Mouse (Mus musculus): ENCODE results near the gene Nsl1.
"Not testable (repeated sequence)": the region's sequence is repeated elsewhere in the genome, so short reads cannot be mapped to it uniquely, and the experiment has no call there.

DNA sequence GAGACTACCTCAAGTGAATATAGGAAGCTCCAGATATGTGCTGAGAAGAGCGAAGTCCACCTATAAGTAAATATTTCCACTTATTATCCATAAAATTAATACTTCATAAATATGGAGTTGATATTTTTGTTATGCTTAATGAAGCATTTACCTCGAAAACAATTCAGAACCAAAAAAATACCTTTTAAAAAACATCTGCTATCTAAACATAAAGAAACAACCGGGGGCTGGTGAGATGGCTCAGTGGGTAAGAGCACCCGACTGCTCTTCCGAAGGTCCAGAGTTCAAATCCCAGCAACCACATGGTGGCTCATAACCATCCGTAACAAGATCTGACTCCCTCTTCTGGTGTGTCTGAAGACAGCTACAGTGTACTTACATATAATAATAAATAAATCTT, 39.0 kb upstream of the Nsl1 start:
- TF ChIP-seq POLR2A (IDR thresholded peaks at IDR 0.05; ENCODE audit: borderline replicate concordance, control insufficient read depth, low read depth, low read length); CTCF (IDR thresholded peaks at IDR 0.05; ENCODE audit: control insufficient read depth, insufficient read depth, low read length): not testable (repeated sequence)
